Mouse (Mus musculus) myocyte (in vitro differentiated cells): ENCODE data around the gene Ces3a.

ENCODE experiments used
- CEBPB ChIP-seq: IDR thresholded peaks from 2 replicates; pipeline ENCODE4 v1.6.1; 2011; ENCODE audit warnings: mild to moderate bottlenecking, moderate library complexity; ENCODE audit not compliant: poor library complexity, insufficient read depth, severe bottlenecking
- E2F4 ChIP-seq: IDR thresholded peaks from one replicate; pipeline ENCODE4 v1.6.1; 2011; ENCODE audit warnings: mild to moderate bottlenecking, control low read depth, moderate library complexity; ENCODE audit not compliant: insufficient read depth
- MAX ChIP-seq: IDR thresholded peaks from one replicate; pipeline ENCODE4 v1.6.1; 2011; ENCODE audit warnings: low read depth, mild to moderate bottlenecking, control low read depth
- MYOD1 ChIP-seq, 3 experiments: IDR thresholded peaks; one replicate each; pipeline ENCODE4 v1.6.1; 2011; ENCODE audit warnings: control low read depth in 2 of 3, low read depth in 2 of 3, mild to moderate bottlenecking in 2 of 3, moderate library complexity in 1 of 3; ENCODE audit not compliant: insufficient read length in 2 of 3, control insufficient read depth in 1 of 3
- MYOG ChIP-seq, 3 experiments: IDR thresholded peaks; one replicate each; pipeline ENCODE4 v1.6.1; 2011; ENCODE audit warnings: control low read depth in 2 of 3, low read depth in 2 of 3, mild to moderate bottlenecking in 2 of 3; ENCODE audit not compliant: insufficient read length in 2 of 3, control insufficient read depth in 1 of 3, insufficient read depth in 1 of 3
- POLR2A ChIP-seq: IDR thresholded peaks from one replicate; pipeline ENCODE4 v1.6.1; 2011; ENCODE audit warnings: low read depth, mild to moderate bottlenecking, control low read depth, moderate library complexity; ENCODE audit not compliant: insufficient read length
- POLR2AphosphoS2 ChIP-seq: IDR thresholded peaks from one replicate; pipeline ENCODE4 v1.6.1; 2011; ENCODE audit warnings: low read depth, control low read depth; ENCODE audit not compliant: insufficient read length
- TCF12 ChIP-seq: IDR thresholded peaks from one replicate; pipeline ENCODE4 v1.6.1; 2011; ENCODE audit warnings: mild to moderate bottlenecking, control low read depth; ENCODE audit not compliant: poor library complexity, insufficient read depth, severe bottlenecking
- USF1 ChIP-seq: IDR thresholded peaks from one replicate; pipeline ENCODE4 v1.6.1; 2011; ENCODE audit warnings: low read depth, mild to moderate bottlenecking, control low read depth, moderate library complexity

GRCm38 (mm10) chr8:105010000-105010399, 38.4 kb upstream of the Ces3a start:
- no peak for TF ChIP-seq POLR2A
- no peak for TF ChIP-seq TCF12
- no peak for TF ChIP-seq USF1
- TF ChIP-seq MAX, result no peak
- no peak for TF ChIP-seq MYOD1 (IDR thresholded peaks at IDR 0.05; ENCODE audit: control insufficient read depth in 1 of 3, insufficient read length in 2 of 3, low read depth in 2 of 3)
- TF ChIP-seq POLR2AphosphoS2, result no peak
- TF ChIP-seq MYOG (IDR thresholded peaks at IDR 0.05; ENCODE audit: control insufficient read depth in 1 of 3, insufficient read depth in 1 of 3, insufficient read length in 2 of 3, low read depth in 2 of 3), result no peak
- TF ChIP-seq E2F4, result no peak
- TF ChIP-seq CEBPB, result no peak
